Mouse (Mus musculus) adrenal gland, postnatal 4 days (tissue): ENCODE data around the gene Stra8. TPM values are rescaled to one million over a fixed set of nuclear protein-coding genes. Genes with fewer than 3 reads are reported as not detected.

ENCODE experiments used
- DNase-seq, 2 experiments: peaks; one replicate each; pipeline ENCODE4 v3.0.0; 2021 to 2022; ENCODE audit warnings: low spot score in 2 of 2, mixed read lengths in 2 of 2
- long read RNA-seq, 2 experiments: library from polyadenylated mRNA; stranded (forward); transcript quantifications; one replicate each; pipeline ENCODE4 v2.0.0; 2021
- total RNA-seq, 2 experiments: library from RNA; stranded (reverse); gene quantifications; 2 replicates each; pipeline ENCODE4 v1.2.3; 2021

Stra8 gene
- total RNA-seq, result not detected
- long read RNA-seq, experiment 1, result 0 reads
- long read RNA-seq, experiment 2, result 0 reads

- DNase-seq, result no peak
These were observed at the start of gene Stra8 for GRCm38 (mm10) chr6:34919956-34920355. TSS of gene Stra8 (plus strand) at chr6:34920163.

GRCm38 (mm10) chr6:34870724-34871123 is 49.2 kb upstream of the Stra8 start:
- DNase-seq, result no peak

GRCm38 (mm10) chr6:34871929-34872328 is 48.0 kb upstream of the Stra8 start:
- no peak for DNase-seq

GRCm38 (mm10) chr6:34872871-34873270 is 47.1 kb upstream of the Stra8 start:
- no peak for DNase-seq

GRCm38 (mm10) chr6:34874101-34874921 is 45.7 kb upstream of the Stra8 start:
- no peak for DNase-seq

GRCm38 (mm10) chr6:34875268-34875761 is 44.6 kb upstream of the Stra8 start:
- DNase-seq, result no peak

- DNase-seq, result no peak
These were observed 43.8 kb upstream of the Stra8 start for GRCm38 (mm10) chr6:34875966-34876834.

- no peak for DNase-seq
These were observed 43.2 kb upstream of the Stra8 start for GRCm38 (mm10) chr6:34876835-34877156.

- DNase-seq, result peak; percentile 83 to 84
These were observed 42.2 kb upstream of the Stra8 start, which contains the start of gene Cyren for GRCm38 (mm10) chr6:34877509-34878321. TSS of gene Cyren (minus strand) at chr6:34878060.

GRCm38 (mm10) chr6:34879101-34879740 is 40.7 kb upstream of the Stra8 start:
- DNase-seq, result no peak

GRCm38 (mm10) chr6:34879911-34880475 is 40.0 kb upstream of the Stra8 start:
- DNase-seq, result no peak

- no peak for DNase-seq
These were observed 35.2 kb upstream of the Stra8 start for GRCm38 (mm10) chr6:34884724-34885123.

GRCm38 (mm10) chr6:34887131-34887850 is 32.7 kb upstream of the Stra8 start:
- DNase-seq, result no peak

- no peak for DNase-seq
These were observed 30.8 kb upstream of the Stra8 start for GRCm38 (mm10) chr6:34889185-34889584.

- no peak for DNase-seq
These were observed 24.4 kb upstream of the Stra8 start for GRCm38 (mm10) chr6:34895569-34895968.

- no peak for DNase-seq
These were observed 23.7 kb upstream of the Stra8 start for GRCm38 (mm10) chr6:34896168-34896780.

- DNase-seq, result no peak
These were observed 20.8 kb upstream of the Stra8 start for GRCm38 (mm10) chr6:34899127-34899526.

- no peak for DNase-seq
These were observed 19.0 kb upstream of the Stra8 start for GRCm38 (mm10) chr6:34900990-34901389.

- DNase-seq, result no peak
These were observed 18.0 kb upstream of the Stra8 start for GRCm38 (mm10) chr6:34901911-34902444.
